Mouse (Mus musculus) midbrain, embryonic 11.5 days (tissue): ENCODE data around the gene Dand5. TPM values are rescaled to one million over a fixed set of nuclear protein-coding genes. Genes with fewer than 3 reads are reported as not detected.

Source experiments
- ATAC-seq: fragments of 200-750 bp; cut with Nextera tagmentation; 2 replicates; pipeline ENCODE4 v1.8.0; 2017; ENCODE audit warnings: moderate TSS enrichment, moderate library complexity; ENCODE audit not compliant: low FRiP score
- DNase-seq: peaks from one replicate; pipeline ENCODE4 v3.0.0; 2015; ENCODE audit warnings: low spot score; ENCODE audit errors: missing footprints
- H3K27ac ChIP-seq: fragments of 300-500 bp; sonication (generic); 2 replicates; pipeline ENCODE4 v1.5.1; 2014; ENCODE audit warnings: low read depth, low read length
- H3K27me3 ChIP-seq: fragments of 300-500 bp; sonication (generic); 2 replicates; pipeline ENCODE4 v1.6.1; 2014; ENCODE audit warnings: mild to moderate bottlenecking, low read length, moderate library complexity, mixed read lengths; ENCODE audit not compliant: control insufficient read depth, insufficient read depth
- H3K36me3 ChIP-seq: fragments of 300-500 bp; sonication (generic); 2 replicates; pipeline ENCODE4 v1.6.1; 2014; ENCODE audit warnings: mild to moderate bottlenecking, low read length, moderate library complexity, mixed read lengths; ENCODE audit not compliant: control insufficient read depth, insufficient read depth
- H3K4me1 ChIP-seq: fragments of 300-500 bp; sonication (generic); 2 replicates; pipeline ENCODE4 v1.6.1; 2014; ENCODE audit warnings: low read length; ENCODE audit not compliant: control insufficient read depth, insufficient read depth
- H3K4me2 ChIP-seq: fragments of 300-500 bp; sonication (generic); 2 replicates; pipeline ENCODE4 v1.6.1; 2014; ENCODE audit warnings: mild to moderate bottlenecking, moderate library complexity
- H3K4me3 ChIP-seq: fragments of 300-500 bp; sonication (generic); 2 replicates; pipeline ENCODE4 v1.5.1; 2014; ENCODE audit warnings: low read depth, low read length
- H3K9ac ChIP-seq: fragments of 300-500 bp; sonication (generic); 2 replicates; pipeline ENCODE4 v1.6.1; 2014; ENCODE audit warnings: low read length
- H3K9me3 ChIP-seq: fragments of 300-500 bp; sonication (generic); 2 replicates; pipeline ENCODE4 v1.6.1; 2016; ENCODE audit warnings: low read length; ENCODE audit not compliant: control insufficient read depth
- WGBS: fragments of 180-500 bp; shearing (Covaris S2); extraction: QIAGEN DNeasy Blood & Tissue Kit; methylation state at CpG from one replicate; pipeline ENCODE4 v1.1.7; 2014; 5-methylcytosine and 5-hydroxymethylcytosine counted together
- polyA plus RNA-seq: library from polyadenylated mRNA; unstranded; fragments of >200 nt; fragmentation: Nextera tagmentation; extraction: Ambion mirVana; gene quantifications from 2 replicates; pipeline ENCODE4 v1.2.1, GENCODE M21; 2014

The Dand5 gene
- polyA plus RNA-seq, 1 experiment from 2014 or later = 4.6 TPM

DNA sequence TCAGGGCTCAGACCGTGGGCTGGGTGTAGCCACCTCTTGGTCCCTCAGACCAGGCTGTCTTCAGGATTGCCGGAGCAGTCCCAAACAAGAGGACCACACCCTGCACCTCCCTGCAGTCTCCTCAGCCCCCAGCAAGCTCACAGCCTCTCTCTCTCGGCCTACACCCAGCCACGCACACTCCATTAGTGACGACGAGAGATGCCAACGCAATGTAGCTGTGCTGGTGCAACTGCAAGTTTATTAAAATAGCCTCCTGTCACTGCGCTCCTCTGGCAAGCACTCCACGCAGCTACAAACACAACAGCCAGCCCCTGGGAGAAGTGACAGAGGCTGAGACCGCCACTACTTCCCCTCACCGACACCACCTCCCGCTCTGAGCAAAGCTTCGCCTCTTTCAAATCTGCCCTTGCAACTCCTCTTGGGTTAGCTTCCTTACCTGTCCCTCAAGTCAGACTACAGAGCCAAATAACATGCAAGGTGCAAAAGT lies 47.5 kb downstream of the Dand5 start:
- H3K4me1 ChIP-seq = peaks cover 4% of the 10 kb centered on the region; the same call in 1 of the 2 replicates

DNA sequence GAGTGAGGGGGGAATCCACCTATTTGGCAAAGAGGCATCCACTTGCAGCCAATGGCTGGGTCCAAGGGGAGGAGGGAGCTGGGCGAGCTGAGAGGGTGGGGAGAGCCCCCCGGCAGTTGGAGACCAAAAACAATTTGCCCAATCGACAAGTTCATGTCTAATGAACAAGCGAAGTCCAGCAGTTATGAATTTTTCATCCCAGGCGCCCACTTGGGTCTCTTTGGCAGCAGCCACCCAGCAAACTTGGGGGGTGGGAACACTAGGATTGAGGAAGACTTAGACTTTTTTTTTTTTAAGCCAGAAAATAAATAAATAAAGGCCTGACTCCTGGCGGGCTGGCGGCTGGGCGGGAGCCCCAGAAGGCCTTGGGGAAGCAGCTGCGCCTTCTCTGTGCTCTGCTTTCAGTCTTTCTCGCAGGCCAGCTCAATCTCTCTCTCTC lies 48.1 kb downstream of the Dand5 start:
- peaks cover 100% of the 10 kb centered on the region for H3K27me3 ChIP-seq
- ATAC-seq (no peak), DNase-seq (peak; percentile 92)
- no peak overlapping the region for H3K27ac ChIP-seq
- no peaks in the 10 kb centered on the region for H3K36me3 ChIP-seq
- no peak overlapping the region for H3K9ac ChIP-seq
- no peaks in the 10 kb centered on the region for H3K9me3 ChIP-seq
- 1% methylated on average over 10 of the region's 10 CpGs for WGBS
- H3K4me3 ChIP-seq = no peak overlapping the region
- H3K4me2 ChIP-seq = no peak overlapping the region
- peaks cover 4% of the 10 kb centered on the region; the same call in 1 of the 2 replicates for H3K4me1 ChIP-seq

More for the DNA sequence above, 47.5 kb downstream of the Dand5 start:
- no peaks in the 10 kb centered on the region for H3K36me3 ChIP-seq
- peaks cover 100% of the 10 kb centered on the region for H3K27me3 ChIP-seq
- no peak for ATAC-seq
- no peak overlapping the region for H3K4me3 ChIP-seq
- peak; percentile 94 for DNase-seq
- 2% methylated on average over 13 of the region's 13 CpGs for WGBS
- no peak overlapping the region for H3K4me2 ChIP-seq
- H3K9me3 ChIP-seq = no peaks in the 10 kb centered on the region
- H3K27ac ChIP-seq = no peak overlapping the region
- H3K9ac ChIP-seq = no peak overlapping the region

DNA sequence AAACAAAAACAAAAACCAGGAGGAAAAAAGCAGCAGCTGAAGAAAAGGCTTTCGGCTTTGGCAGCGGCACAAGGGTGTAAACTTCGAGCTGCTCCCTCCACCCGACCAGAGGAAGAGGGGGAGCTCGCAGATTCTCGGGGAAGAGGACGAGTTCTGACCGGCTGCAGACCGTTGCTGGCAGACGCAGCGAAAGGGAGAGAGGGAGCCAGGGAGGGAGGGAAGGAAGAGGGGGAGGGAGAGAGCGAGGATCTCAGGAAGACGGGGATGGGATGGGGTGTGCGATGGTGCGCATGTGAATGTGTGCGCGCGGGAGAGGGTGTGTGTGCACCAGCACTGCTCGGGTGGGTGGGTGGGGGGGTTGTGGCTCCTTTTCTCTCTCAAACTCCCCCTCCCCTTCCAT lies 48.8 kb downstream of the Dand5 start:
- H3K4me2 ChIP-seq = no peak overlapping the region; the same call in 1 of the 2 replicates
- H3K36me3 ChIP-seq = no peaks in the 10 kb centered on the region
- DNase-seq (no peak), ATAC-seq (peak; percentile 50; the same call in 1 of the 2 replicates)
- 0% methylated on average over 18 of the region's 19 CpGs for whole genome bisulfite sequencing
- H3K9ac ChIP-seq = no peak overlapping the region
- H3K4me3 ChIP-seq = no peak overlapping the region
- H3K9me3 ChIP-seq = no peaks in the 10 kb centered on the region
- peaks cover 100% of the 10 kb centered on the region for H3K27me3 ChIP-seq
- peaks cover 4% of the 10 kb centered on the region; the same call in 1 of the 2 replicates for H3K4me1 ChIP-seq
- no peak overlapping the region for H3K27ac ChIP-seq

GRCm38 (mm10) chr8:84773304-84773703 lies 49.3 kb downstream of the Dand5 start:
- ATAC-seq = no peak
- H3K27me3 ChIP-seq = peaks cover 100% of the 10 kb centered on the region
- under 1% methylated on average over 9 of the region's 9 CpGs for WGBS
- no peak overlapping the region for H3K9ac ChIP-seq
- H3K9me3 ChIP-seq = no peaks in the 10 kb centered on the region
- H3K4me1 ChIP-seq = peaks cover 4% of the 10 kb centered on the region; the same call in 1 of the 2 replicates
- H3K36me3 ChIP-seq = no peaks in the 10 kb centered on the region
- DNase-seq = peak; percentile 89
- no peak overlapping the region; the same call in 1 of the 2 replicates for H3K4me2 ChIP-seq
- H3K27ac ChIP-seq = no peak overlapping the region
- H3K4me3 ChIP-seq = no peak overlapping the region

DNA sequence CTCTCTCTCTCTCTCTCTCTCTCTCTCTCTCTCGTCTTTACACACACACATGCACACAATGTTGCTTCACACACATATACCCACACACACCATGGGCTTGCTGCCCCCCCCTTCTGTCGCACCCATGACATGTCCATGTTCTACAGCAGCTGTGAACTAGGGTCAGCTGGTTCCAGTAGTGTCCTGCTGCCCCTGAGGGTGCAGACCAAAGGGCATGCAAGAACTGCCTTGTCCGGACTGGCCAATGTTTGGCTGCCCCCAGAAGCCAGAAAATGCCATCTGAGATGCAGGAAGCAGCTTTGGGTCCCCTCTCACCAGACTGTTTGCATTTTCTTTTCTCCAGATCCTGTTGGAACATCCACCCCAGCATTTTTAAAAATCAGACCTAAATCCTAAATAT lies 50.0 kb downstream of the Dand5 start:
- Histone ChIP-seq H3K9me3 (no peaks in the 10 kb centered on the region), H3K36me3 (no peaks in the 10 kb centered on the region), H3K9ac (no peak overlapping the region), H3K4me2 (no peak overlapping the region), H3K4me1 (peaks cover 4% of the 10 kb centered on the region; the same call in 1 of the 2 replicates), H3K4me3 (no peak overlapping the region), H3K27ac (no peak overlapping the region), H3K27me3 (peaks cover 99% of the 10 kb centered on the region)
- ATAC-seq (no peak), DNase-seq (no peak)
- 0% methylated on average over 3 of the region's 3 CpGs for WGBS

GRCm38 (mm10) chr8:84771941-84772378 lies 50.7 kb downstream of the Dand5 start:
- Histone ChIP-seq H3K27ac (no peak overlapping the region), H3K36me3 (no peaks in the 10 kb centered on the region), H3K27me3 (peaks cover 99% of the 10 kb centered on the region), H3K4me2 (no peak overlapping the region), H3K4me3 (no peak overlapping the region), H3K9me3 (no peaks in the 10 kb centered on the region), H3K9ac (no peak overlapping the region), H3K4me1 (peaks cover 4% of the 10 kb centered on the region; the same call in 1 of the 2 replicates)
- ATAC-seq (no peak), DNase-seq (peak; percentile 93)
- 0% methylated on average over 34 of the region's 34 CpGs for WGBS

GRCm38 (mm10) chr8:84771000-84771687 lies 51.5 kb downstream of the Dand5 start:
- peaks cover 99% of the 10 kb centered on the region for H3K27me3 ChIP-seq
- 16% methylated on average over 5 of the region's 5 CpGs for WGBS
- H3K9ac ChIP-seq = no peak overlapping the region
- no peak overlapping the region for H3K27ac ChIP-seq
- H3K4me2 ChIP-seq = no peak overlapping the region
- DNase-seq = no peak
- ATAC-seq = no peak
- H3K4me3 ChIP-seq = no peak overlapping the region
- no peaks in the 10 kb centered on the region for H3K36me3 ChIP-seq
- H3K4me1 ChIP-seq = peaks cover 5% of the 10 kb centered on the region
- H3K9me3 ChIP-seq = no peaks in the 10 kb centered on the region

GRCm38 (mm10) chr8:84770100-84770953 lies 52.3 kb downstream of the Dand5 start:
- H3K4me2 ChIP-seq = no peak overlapping the region
- H3K27me3 ChIP-seq = peaks cover 99% of the 10 kb centered on the region

More at GRCm38 (mm10) chr8:84770100-84770953, 52.3 kb downstream of the Dand5 start:
- 29% methylated on average over 12 of the region's 12 CpGs for WGBS
- Histone ChIP-seq H3K9ac (no peak overlapping the region), H3K4me3 (no peak overlapping the region), H3K9me3 (no peaks in the 10 kb centered on the region), H3K27ac (no peak overlapping the region), H3K36me3 (no peaks in the 10 kb centered on the region), H3K4me1 (peaks cover 13% of the 10 kb centered on the region)
- ATAC-seq (no peak), DNase-seq (no peak)
